Mouse (Mus musculus) spleen, adult 2 months (tissue): ENCODE data around the gene Snx29. TPM values are rescaled to one million over a fixed set of nuclear protein-coding genes. Genes with fewer than 3 reads are reported as not detected.
"Not testable (repeated sequence)": the region's sequence is repeated elsewhere in the genome, so short reads cannot be mapped to it uniquely, and the experiment has no call there.

Source experiments
- DNase-seq, 2 experiments: peaks; one replicate each; pipeline versions ENCODE4 v3.0.0 to v3.0.0-alpha.2; 2012 to 2021; ENCODE audit warnings: low spot score in 2 of 2, low read depth in 1 of 2
- H3K27ac ChIP-seq: fragments of 200-500 bp; 2 replicates; pipeline ENCODE4 v1.5.1; 2012; ENCODE audit warnings: low read length, inconsistent platforms; ENCODE audit not compliant: insufficient read depth
- H3K27me3 ChIP-seq: fragments of 200-500 bp; 2 replicates; pipeline ENCODE4 v1.6.1; 2012; ENCODE audit warnings: mild to moderate bottlenecking, moderate library complexity, low read length, inconsistent platforms; ENCODE audit not compliant: control insufficient read depth, insufficient read depth
- H3K36me3 ChIP-seq: fragments of 200-500 bp; 2 replicates; pipeline ENCODE4 v1.6.1; 2012; ENCODE audit warnings: mild to moderate bottlenecking, low read length, inconsistent platforms; ENCODE audit not compliant: control insufficient read depth, insufficient read depth
- H3K4me1 ChIP-seq: fragments of 200-500 bp; 2 replicates; pipeline ENCODE4 v1.6.1; 2011; ENCODE audit warnings: inconsistent platforms; ENCODE audit not compliant: control insufficient read depth, insufficient read depth, insufficient read length
- H3K4me3 ChIP-seq: fragments of 200-500 bp; 2 replicates; pipeline ENCODE4 v1.5.1; 2011; ENCODE audit warnings: mild to moderate bottlenecking, inconsistent platforms; ENCODE audit not compliant: insufficient read depth, insufficient read length; ENCODE audit errors: extremely low read depth
- CTCF ChIP-seq: fragments of 200-500 bp; IDR thresholded peaks from 2 replicates; pipeline ENCODE4 v1.5.1; 2011; ENCODE audit warnings: mild to moderate bottlenecking, inconsistent platforms; ENCODE audit not compliant: insufficient read depth, insufficient read length, insufficient replicate concordance; ENCODE audit errors: extremely low read depth
- POLR2A ChIP-seq: fragments of 200-500 bp; IDR thresholded peaks from 2 replicates; pipeline ENCODE4 v1.6.1; 2011; ENCODE audit warnings: low read depth, low read length, inconsistent platforms
- WGBS: fragments of 180-500 bp; shearing (Covaris S2); methylation state at CpG from one replicate; pipeline ENCODE4 v1.1.7; 2018; 5-methylcytosine and 5-hydroxymethylcytosine counted together
- polyA plus RNA-seq: library from polyadenylated mRNA; depleted of rRNA; stranded (reverse); fragments of >200 nt; gene quantifications from 2 replicates; pipeline ENCODE4 v1.2.3, GENCODE M21; 2012

Snx29 gene
- polyA plus RNA-seq, 1 experiment = 13.6 TPM

DNA sequence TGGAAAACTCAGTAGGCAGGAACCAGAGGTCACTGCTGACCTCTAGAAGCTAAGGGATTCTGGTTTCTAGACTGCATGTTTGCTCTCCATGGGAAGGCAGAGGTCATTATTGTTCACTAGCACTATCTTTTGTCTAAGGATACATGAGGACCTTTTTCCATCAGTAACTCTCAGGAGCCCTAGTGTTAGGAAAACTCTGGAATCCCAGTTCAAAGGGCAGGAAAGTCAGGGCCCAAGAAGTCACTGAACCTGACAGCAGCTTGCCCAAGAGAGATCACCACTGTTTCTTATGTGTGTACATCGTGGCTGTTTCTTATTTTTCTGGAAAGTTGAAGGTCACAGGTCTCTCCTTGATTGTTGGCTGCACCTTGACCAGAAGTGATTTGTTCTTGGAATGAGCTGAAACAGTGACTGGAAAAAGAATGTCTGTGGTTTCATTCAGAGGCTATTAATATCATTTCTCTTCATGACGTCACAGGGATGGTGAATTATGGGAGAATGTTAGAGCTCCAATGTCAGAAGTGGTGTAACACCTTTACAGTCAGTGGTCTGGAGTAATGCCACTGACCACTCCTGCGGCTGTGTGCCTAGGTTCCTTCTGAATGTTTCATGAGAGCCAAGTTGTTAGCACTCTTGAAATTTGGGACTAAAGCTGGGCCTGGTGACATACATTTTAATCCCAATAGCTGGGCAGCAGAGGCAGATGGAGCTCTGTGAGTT, 7.5 kb downstream of the Snx29 start:
- WGBS = 77% methylated on average over 3 of the region's 3 CpGs
- Histone ChIP-seq H3K36me3 (no peaks in the 10 kb centered on the region), H3K4me1 (peaks cover 4% of the 10 kb centered on the region; the same call in 1 of the 2 replicates), H3K27ac (no peak overlapping the region), H3K27me3 (no peaks in the 10 kb centered on the region), H3K4me3 (no peak overlapping the region)
- DNase-seq = no peak
- no peak for TF ChIP-seq POLR2A
- no peak for TF ChIP-seq CTCF

DNA sequence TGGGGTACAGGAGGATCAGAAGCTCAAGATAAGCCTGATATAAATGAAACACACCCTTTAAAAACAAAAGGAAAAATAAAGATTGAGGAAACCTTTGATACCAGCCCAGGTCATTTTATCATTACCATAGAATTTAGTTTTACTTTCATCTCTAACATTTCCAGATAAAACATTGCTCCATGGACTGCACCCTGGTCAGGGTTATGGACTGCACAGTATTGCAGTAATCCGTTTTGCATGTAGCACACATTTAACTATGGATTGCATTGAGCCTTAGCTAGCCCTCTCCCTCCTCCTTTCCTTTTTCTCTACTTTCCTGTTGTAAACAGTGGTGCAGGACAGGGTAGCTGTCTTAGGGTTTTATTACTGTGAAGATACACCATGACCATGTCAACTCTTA, 8.3 kb downstream of the Snx29 start:
- no peak for DNase-seq
- Histone ChIP-seq H3K36me3 (no peaks in the 10 kb centered on the region), H3K27ac (no peak overlapping the region), H3K27me3 (no peaks in the 10 kb centered on the region), H3K4me3 (no peak overlapping the region), H3K4me1 (peaks cover 4% of the 10 kb centered on the region; the same call in 1 of the 2 replicates)
- 85% methylated on average over 1 of the region's 1 CpGs for WGBS
- TF ChIP-seq POLR2A = no peak
- no peak for TF ChIP-seq CTCF

- 54% methylated on average over 4 of the region's 4 CpGs for WGBS
- TF ChIP-seq CTCF (no peak), POLR2A (no peak)
- no peaks in the 10 kb centered on the region for H3K27me3 ChIP-seq
- H3K4me1 ChIP-seq = peaks cover 10% of the 10 kb centered on the region; the same call in 1 of the 2 replicates
- H3K27ac ChIP-seq = peak overlapping the region; percentile 52
- H3K36me3 ChIP-seq = peaks cover 1% of the 10 kb centered on the region; the same call in 1 of the 2 replicates
- no peak overlapping the region for H3K4me3 ChIP-seq
- DNase-seq = no peak
Measured at GRCm38 (mm10) chr16:11343292-11343815, 20.6 kb downstream of the Snx29 start.

DNA sequence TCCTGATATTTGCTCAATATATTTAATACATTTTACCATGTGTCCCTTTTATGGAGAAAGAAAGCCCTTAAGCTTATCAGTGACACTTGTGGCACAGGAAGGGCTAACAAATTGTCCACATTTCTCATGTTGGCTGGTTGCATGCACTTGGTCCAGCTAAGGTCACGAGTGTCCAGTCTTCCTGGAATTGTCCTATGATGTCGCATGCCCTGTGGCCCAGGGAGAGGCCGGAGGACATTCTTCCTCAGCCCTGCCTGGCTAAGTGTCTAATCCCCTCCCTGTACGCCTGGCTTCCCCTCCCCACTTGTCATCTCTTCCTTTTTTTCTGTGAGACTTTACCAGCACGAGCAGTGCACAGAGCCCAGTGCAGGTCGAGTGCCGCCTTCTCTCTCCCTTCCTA, 29.2 kb downstream of the Snx29 start:
- H3K36me3 ChIP-seq = peaks cover 1% of the 10 kb centered on the region; the same call in 1 of the 2 replicates
- H3K27ac ChIP-seq = no peak overlapping the region
- H3K27me3 ChIP-seq = no peaks in the 10 kb centered on the region
- no peak for TF ChIP-seq POLR2A
- no peak for TF ChIP-seq CTCF
- DNase-seq = no peak
- H3K4me1 ChIP-seq = no peaks in the 10 kb centered on the region
- H3K4me3 ChIP-seq = no peak overlapping the region
- 77% methylated on average over 7 of the region's 7 CpGs for WGBS

DNA sequence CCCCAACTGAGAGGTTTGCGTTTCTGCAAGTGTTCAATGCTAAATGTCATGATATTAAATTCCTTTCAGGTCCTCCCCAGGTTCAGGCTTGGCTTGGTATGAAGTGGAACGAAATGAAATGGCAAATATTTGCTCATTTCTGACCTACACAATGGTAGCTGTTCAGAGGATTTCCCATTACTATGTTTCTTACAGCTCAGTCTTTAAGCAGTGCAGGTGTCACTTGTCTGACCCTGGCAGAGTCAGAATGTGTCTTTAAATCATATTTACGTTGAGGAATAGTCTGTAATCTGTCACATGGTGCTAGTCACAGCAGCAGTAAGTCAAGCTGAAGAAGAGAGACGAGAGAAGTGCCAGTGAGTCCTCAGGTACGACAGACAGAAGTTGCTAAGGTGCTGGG, 36.5 kb downstream of the Snx29 start:
- Histone ChIP-seq H3K36me3 (no peaks in the 10 kb centered on the region), H3K4me1 (no peaks in the 10 kb centered on the region), H3K27me3 (no peaks in the 10 kb centered on the region), H3K27ac (no peak overlapping the region), H3K4me3 (no peak overlapping the region)
- TF ChIP-seq POLR2A (no peak), CTCF (no peak)
- 90% methylated on average over 5 of the region's 5 CpGs for WGBS
- no peak for DNase-seq

GRCm38 (mm10) chr16:11359919-11360318, 37.2 kb downstream of the Snx29 start:
- Histone ChIP-seq H3K4me3 (no peak overlapping the region), H3K36me3 (no peaks in the 10 kb centered on the region), H3K27ac (no peak overlapping the region), H3K27me3 (no peaks in the 10 kb centered on the region), H3K4me1 (no peaks in the 10 kb centered on the region)
- 89% methylated on average over 10 of the region's 10 CpGs for WGBS
- TF ChIP-seq CTCF (no peak), POLR2A (no peak)
- no peak for DNase-seq

DNA sequence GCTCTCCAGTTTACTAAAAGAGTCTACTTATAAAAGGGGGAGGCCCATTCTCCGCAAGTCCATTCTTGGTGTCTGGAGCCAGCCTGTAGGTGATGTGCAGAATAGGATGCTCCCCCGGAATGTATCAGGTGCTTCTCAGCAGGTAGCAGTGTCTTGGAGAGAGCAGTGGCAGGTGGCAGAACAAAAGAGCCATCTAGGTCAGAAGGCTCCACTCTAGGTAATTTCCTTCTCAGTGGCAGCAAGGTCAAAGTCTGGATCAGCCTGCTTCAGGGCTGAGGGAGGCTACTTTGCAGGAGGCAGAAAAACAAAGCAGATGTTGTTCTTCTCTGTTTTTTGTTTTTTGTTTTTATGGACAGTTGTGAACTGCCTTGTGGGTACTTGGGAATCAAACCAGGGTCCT, 37.9 kb downstream of the Snx29 start:
- not testable (repeated sequence) for H3K4me1 ChIP-seq, H3K4me3 ChIP-seq, DNase-seq, H3K27me3 ChIP-seq, H3K27ac ChIP-seq, H3K36me3 ChIP-seq
- 98% methylated on average over 2 of the region's 2 CpGs for WGBS
